Mouse (Mus musculus) brain, embryonic 18.5 days (tissue): ENCODE measurements at regions not wholly inside any gene's neighbourhood (a gene's known extent, or its start where the extent isn't known, plus 50 kb on each side); places are given as distances from the start of the nearest gene placed in this dataset.

Experiments used
- DNase-seq: peaks from one replicate; pipeline ENCODE4 v3.0.0-alpha.2; 2012; ENCODE audit warnings: low read depth, low spot score

DNA sequence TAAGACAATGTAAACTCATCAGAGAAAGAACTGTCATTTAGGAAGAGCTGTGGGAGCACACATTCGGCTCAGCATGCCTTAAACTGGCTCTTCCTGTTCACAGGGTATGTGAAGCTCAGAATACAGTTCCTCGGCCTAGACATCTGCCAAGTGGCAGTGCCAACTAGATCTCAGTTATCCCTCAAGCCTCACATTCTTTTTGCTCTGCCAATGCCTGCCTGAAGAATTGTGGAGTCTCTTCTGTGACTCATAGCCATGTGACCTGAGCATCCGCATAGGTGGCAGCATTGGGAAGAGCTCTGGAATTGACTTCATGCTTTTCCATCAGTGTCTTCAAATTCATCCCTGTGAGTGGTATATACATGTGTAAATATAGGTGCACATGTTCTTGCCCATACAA is 59.7 kb downstream of the Prlhr start:
- no peak for DNase-seq

- no peak for DNase-seq
These were observed 68.7 kb downstream of the Prlhr start for GRCm38 (mm10) chr19:60399425-60399824.

DNA sequence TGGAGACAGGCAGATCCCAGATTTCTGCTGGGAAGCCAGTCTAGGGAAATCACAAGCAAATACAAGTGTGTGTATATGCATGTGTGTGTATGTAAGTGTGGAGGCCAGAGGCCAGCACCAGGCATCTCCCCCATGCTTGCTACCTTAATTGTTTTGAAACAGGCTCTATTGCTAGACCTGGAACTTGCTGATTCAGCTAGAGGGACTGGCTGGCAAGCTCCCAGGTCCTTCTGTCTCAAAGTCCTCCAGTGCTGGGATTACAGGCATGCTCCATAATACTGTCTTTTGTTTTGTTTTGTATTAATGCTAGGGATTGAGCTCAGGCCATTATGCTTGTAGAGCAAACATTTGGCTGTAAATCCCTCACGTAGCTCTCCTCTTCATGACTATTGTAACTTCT is 70.4 kb downstream of the Prlhr start:
- no peak for DNase-seq

- DNase-seq = no peak
These were observed 71.5 kb downstream of the Prlhr start for GRCm38 (mm10) chr19:60396604-60397003.

DNA sequence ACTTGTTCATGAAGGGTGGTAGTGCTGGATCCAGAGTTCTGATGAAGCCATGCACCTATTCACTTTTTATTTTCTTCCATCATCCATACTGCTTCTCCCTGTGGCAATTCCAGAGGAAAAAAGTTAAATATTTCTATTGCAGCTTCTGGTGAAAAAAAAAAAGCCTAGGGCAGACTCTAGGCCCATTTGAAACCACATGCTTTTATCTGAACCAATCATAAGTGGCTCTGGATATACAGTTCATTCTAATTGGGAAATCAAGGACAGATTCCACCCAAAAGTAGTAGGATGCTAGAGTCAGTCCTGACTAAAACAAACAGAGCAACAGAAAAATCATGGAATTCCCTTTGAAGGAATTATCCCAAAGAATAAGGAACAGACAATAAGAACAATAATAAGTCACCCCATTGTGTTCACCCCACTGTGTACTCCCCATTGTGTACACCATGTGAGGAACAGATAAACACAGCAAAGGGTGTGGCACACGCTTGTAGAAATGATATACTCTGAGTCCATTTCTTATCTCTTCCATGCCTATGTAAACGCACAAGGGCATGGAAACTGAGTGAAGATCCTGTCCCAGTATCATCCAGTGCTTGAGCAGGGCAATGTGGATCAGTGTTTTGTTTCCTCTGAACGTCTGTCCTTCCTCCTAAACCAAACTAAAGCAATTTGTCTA is 81.4 kb downstream of the Prlhr start:
- no peak for DNase-seq

GRCm38 (mm10) chr19:60384721-60385120 is 83.4 kb downstream of the Prlhr start:
- no peak for DNase-seq

- DNase-seq = no peak
These were observed 85.4 kb downstream of the Prlhr start for GRCm38 (mm10) chr19:60382661-60383060.

DNA sequence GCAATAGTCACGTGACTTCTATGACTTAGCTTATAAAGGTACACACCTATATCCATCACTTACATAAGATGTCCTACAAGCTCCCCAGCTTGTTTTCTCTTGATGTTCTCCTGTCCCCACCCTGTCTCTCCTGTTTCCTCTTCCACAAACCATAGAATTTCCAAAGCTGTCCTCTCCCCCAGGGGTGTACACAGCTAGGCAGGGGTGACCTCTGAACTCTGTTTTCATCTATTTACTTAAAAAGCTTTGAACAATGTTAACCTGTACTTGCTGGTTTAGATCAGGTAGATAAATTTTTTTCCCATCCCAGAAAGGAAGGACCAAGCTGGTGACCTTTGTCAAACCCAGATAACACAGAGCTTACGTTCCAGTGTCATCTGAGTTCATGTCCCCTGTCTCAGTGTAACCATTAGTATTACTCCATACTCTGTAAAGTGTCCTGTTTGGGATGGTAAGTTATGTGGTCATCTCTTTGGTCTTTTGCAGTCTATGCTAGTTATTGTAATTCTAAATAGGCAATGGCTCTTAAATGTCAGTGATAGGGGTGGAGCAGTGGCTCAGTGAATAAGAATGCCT is 89.0 kb downstream of the Prlhr start:
- no peak for DNase-seq

- DNase-seq = no peak
These were observed 104.0 kb downstream of the Prlhr start for GRCm38 (mm10) chr19:60363988-60364599.

DNA sequence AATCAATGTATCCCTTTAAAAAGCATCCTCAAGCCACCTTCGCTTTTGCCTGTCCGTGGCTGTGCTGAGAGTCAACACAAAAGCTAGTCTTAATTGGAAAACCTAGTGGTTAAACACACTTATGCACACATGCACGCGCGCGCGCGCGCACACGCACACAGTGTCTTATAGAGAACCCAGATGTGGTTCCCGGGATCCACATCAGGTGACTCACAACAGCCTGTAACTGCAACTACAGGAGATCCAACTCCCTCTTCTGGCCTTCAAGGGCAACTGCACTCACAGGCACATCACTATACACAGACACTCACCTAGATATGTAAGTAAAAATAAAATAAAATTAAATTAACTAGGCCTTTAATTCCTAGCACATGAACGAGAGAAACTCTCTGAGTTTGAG is 118.4 kb upstream of the Fam204a start:
- no peak for DNase-seq

DNA sequence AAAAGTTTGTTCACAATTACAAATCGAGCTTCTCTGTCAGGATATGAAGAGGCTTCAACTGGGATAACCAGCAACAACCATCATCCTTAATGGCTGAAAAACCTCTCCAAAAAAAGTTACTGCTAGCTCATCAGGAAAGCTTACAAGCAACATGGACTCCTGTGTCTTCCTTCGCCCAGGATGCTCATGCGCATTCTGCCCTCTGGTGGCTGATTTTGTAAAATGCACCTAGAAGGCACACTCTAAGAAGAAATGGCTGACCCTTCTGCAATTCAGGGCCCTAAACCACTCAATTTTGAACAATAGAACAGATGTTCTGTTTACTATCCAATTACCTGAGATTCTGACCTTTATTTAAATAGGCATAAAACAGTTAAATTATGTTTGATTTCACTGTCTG is 115.0 kb upstream of the Fam204a start:
- peak; percentile 46 for DNase-seq

GRCm38 (mm10) chr19:60340234-60340633 is 113.7 kb upstream of the Fam204a start:
- DNase-seq = no peak

GRCm38 (mm10) chr19:60334521-60334920 is 108.0 kb upstream of the Fam204a start:
- no peak for DNase-seq

DNA sequence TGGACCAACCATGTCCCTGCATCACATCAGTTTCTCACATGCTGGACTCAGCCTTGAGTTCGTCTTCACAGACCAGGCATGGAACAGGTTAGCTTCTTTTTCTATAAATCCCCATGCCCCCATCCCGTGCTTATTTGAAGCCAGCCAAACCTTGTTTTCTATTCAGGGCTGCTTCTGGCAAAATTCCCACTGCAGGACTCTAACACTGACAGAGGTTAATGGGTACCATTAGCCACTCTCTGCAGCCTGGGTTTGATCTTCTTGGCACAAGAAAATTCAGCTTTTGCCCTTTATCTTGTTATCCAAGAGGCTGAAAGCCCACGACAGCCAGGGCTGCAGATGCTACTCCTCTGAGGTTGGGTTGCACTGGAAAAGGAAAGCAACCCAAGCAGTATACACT is 101.8 kb upstream of the Fam204a start:
- no peak for DNase-seq

DNA sequence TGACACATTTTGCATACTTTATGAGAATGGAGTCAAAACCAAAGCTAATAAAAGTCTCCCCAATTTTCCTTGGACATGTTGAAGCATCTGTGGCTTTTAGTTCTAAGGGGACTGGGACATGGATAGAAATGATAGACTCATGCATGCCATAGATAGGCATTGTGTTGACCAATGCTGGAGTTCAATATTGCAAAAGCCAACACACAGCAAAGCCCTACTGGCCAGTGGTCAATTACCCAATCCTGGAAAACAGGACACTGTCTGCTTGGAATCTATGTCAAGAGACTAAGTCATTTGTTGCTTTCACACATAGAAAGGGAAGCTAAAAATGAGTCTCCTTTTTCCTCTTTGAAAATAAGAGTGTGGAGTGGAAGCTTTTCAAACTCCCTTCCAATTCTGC is 99.1 kb upstream of the Fam204a start:
- DNase-seq = no peak

- no peak for DNase-seq
These were observed 98.6 kb upstream of the Fam204a start for GRCm38 (mm10) chr19:60325112-60325511.

- DNase-seq = peak; percentile 55
These were observed 84.1 kb upstream of the Fam204a start for GRCm38 (mm10) chr19:60310591-60310990.

GRCm38 (mm10) chr19:60302371-60302770 is 75.9 kb upstream of the Fam204a start:
- DNase-seq = no peak

- DNase-seq = no peak
These were observed 74.4 kb upstream of the Fam204a start for GRCm38 (mm10) chr19:60300891-60301290.

DNA sequence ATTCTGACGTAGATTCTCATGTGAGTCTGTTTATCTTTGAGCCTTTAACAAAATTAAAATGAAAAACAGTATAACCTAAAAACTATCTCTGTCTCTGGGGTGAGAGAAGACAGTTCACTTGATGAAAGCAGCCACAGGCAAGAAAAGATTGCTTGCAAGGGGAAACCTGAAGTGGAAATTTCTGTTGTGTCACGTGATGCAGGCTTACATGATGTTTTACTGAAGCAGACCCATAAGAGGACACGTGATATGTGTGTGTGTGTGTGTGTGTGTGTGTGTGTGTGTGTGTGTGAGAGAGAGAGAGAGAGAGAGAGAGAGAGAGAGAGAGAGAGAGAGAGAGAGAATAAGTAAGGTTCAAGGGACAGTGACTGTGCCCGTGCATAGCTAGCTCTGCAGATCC is 63.7 kb upstream of the Fam204a start:
- DNase-seq = no peak

DNA sequence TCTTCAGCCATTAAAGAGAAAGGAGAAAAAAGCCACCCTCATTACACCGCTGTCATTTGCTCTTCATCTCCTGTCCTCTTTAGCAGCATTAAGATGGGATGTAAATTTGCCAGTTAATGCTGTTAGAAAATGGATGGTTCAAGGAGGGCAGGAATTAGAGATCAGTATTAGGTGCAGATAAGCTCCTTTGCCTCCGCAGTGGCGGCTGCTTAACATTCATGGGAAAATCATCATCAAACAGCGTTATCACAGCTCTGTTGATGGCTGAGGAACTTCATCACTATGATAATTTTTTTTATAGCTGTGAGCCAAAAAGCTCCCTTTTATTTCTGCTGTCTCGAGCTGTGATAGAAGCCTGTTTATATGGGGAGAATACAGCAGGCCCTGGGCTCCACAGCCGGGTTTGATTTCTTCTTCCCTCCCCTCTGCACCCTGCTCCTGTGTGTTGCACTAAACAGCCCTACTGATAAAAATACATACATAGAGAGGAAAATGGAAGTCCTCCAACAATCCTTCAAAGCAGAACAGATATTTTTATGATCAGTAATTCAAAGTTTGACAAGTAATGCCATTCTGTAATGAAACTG is 60.4 kb upstream of the Fam204a start:
- DNase-seq = peak; percentile 14

DNA sequence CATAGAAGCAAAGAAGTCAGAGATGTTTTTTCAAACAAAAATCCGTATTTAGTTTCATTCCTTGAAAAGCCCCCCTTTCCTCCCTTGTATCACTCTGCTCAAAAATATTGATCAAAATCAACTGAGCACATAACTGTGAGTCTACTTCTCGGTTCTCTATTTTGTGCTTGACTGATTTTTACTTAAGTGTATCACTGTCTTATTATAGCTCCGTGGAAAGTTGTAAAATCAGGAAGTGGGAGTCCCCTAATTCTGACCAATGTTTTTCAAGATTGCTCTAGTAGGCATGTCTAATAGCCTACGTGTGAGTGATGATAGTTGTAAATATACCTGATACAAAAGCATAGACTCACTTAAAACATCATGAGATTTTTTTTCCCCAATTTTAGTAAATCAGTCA is 58.4 kb upstream of the Fam204a start:
- no peak for DNase-seq
